Mouse (Mus musculus): ENCODE measurements at regions not wholly inside any gene's neighbourhood (a gene's known extent, or its start where the extent isn't known, plus 50 kb on each side); places are given as distances from the start of the nearest gene placed in this dataset.

DNA sequence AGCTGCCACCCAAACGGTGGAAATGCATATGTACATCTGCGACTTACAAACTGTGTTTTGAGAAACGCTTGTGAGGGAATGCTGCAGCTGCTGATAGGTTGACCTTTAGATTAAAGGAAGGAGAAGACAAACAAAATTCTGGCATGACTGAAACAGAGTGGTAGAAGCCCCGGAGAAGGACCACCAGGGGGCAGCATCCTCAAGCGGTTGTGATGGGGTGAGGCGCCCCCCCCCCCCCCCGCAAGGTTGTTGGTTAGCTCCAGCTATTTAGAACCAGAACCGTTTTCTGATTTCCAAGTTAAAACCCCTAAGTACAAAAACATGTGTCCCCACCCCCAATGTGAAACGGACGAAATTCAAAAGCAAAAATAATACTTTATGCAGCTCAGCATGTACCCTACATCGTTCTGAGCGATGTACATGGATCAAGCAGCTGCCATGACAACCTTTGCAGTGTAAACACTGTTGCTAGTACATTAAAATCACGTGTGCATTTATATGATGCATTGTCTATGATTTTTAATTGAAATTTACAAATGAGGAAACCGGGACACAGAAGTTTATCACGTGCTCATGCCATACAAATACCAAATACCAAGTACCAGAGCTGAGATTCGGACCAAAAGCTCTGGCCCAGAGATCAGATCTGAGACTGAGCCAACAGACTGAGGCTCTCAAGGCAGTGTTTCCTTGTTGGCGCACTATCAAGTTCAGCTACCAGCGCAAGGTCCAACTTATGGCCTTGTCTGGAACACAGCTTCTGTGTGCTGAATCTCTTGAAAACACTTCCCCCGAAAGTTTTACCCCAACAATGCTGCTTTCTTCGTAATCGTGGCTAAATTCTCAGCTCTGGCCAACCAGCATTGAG lies 100.0 kb upstream of the Ifngr1 start:
- no peaks in the 10 kb centered on the region for H3K36me3 ChIP-seq (ENCODE audit: control insufficient read depth, insufficient read depth, low read length)
- TF ChIP-seq POLR2A (IDR thresholded peaks at IDR 0.05; ENCODE audit: low read depth, low read length) (no peak), CTCF (IDR thresholded peaks at IDR 0.05; ENCODE audit: extremely low read depth, insufficient read length, insufficient replicate concordance, low read depth, low read length) (peak; percentile 83)
- peak overlapping the region; percentile 35; the same call in 1 of the 2 replicates for H3K27ac ChIP-seq (ENCODE audit: insufficient read depth, low read depth, low read length)
- 10% methylated on average over 21 of the region's 21 CpGs for WGBS
- peaks cover 6% of the 10 kb centered on the region; the same call in 1 of the 2 replicates for H3K4me1 ChIP-seq (ENCODE audit: control insufficient read depth, insufficient read depth, insufficient read length, low read length)
- H3K27me3 ChIP-seq (ENCODE audit: control insufficient read depth, insufficient read depth, low read length): no peaks in the 10 kb centered on the region
- H3K4me3 ChIP-seq (ENCODE audit: low read depth, low read length): no peak overlapping the region

DNA sequence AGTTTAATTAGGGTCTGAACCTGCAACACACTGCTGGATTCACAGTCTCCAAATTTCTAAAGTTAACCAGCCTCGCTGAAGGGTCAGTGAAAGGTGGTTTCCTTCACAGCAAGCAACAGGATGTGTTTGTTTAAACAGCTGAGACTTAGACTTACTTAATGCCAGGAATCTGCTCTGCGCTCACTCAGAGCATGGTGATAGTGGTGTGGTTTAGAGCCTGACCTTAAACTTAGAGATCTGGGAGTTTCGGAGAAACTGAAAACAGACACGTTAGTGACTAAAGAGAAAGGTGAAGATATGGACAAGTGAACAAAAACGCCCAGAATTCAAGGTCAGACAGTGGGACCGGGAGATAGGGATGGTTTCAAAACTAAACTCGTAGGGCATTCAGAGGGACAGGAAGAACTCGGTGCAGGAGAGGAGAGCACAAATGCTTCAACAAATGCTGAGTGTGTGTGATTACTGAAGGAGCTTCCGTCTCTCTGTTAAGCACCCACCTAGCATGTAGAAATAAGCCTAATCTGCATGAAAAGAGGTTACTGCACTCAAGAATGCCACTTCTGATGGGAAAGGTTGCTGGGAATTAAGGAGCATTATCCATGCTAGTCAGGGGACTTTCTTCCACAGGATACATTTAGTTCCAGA lies 97.2 kb upstream of the Ifngr1 start:
- WGBS: 12% methylated on average over 9 of the region's 9 CpGs
- Histone ChIP-seq H3K27ac (ENCODE audit: insufficient read depth, low read depth, low read length) (peak overlapping the region; percentile 86), H3K27me3 (ENCODE audit: control insufficient read depth, insufficient read depth, low read length) (no peaks in the 10 kb centered on the region), H3K4me3 (ENCODE audit: low read depth, low read length) (no peak overlapping the region), H3K36me3 (ENCODE audit: control insufficient read depth, insufficient read depth, low read length) (no peaks in the 10 kb centered on the region), H3K4me1 (ENCODE audit: control insufficient read depth, insufficient read depth, insufficient read length, low read length) (peaks cover 6% of the 10 kb centered on the region; the same call in 1 of the 2 replicates)
- TF ChIP-seq POLR2A (IDR thresholded peaks at IDR 0.05; ENCODE audit: low read depth, low read length): no peak
- no peak for TF ChIP-seq CTCF (IDR thresholded peaks at IDR 0.05; ENCODE audit: extremely low read depth, insufficient read length, insufficient replicate concordance, low read depth, low read length)

DNA sequence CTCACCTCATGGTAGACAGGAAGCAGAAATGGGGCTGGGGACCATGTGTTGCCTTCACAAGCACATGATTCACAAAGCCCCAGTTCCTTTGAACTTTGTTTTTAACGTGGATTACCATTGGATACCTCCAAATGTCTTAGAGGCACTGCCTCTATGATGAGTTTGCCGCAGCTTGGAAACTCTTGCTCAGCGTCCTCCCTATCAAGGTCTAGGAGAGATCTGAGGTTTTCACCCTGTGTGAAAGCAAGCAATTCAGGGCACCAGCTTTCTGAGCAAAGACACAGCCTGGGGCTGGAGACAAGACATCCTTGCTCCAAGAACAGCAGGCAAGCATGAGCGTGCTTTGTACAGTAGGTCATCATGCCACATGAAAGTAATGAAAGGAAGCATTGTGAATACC lies 93.6 kb upstream of the Ifngr1 start:
- H3K27me3 ChIP-seq (ENCODE audit: control insufficient read depth, insufficient read depth, low read length): no peaks in the 10 kb centered on the region
- no peak overlapping the region for H3K27ac ChIP-seq (ENCODE audit: insufficient read depth, low read depth, low read length)
- peaks cover 5% of the 10 kb centered on the region; the same call in 1 of the 2 replicates for H3K4me1 ChIP-seq (ENCODE audit: control insufficient read depth, insufficient read depth, insufficient read length, low read length)
- no peaks in the 10 kb centered on the region for H3K36me3 ChIP-seq (ENCODE audit: control insufficient read depth, insufficient read depth, low read length)
- no peak for TF ChIP-seq POLR2A (IDR thresholded peaks at IDR 0.05; ENCODE audit: low read depth, low read length)
- TF ChIP-seq CTCF (IDR thresholded peaks at IDR 0.05; ENCODE audit: extremely low read depth, insufficient read length, insufficient replicate concordance, low read depth, low read length): no peak
- H3K4me3 ChIP-seq (ENCODE audit: low read depth, low read length): no peak overlapping the region
- 89% methylated on average over 4 of the region's 4 CpGs for whole genome bisulfite sequencing

DNA sequence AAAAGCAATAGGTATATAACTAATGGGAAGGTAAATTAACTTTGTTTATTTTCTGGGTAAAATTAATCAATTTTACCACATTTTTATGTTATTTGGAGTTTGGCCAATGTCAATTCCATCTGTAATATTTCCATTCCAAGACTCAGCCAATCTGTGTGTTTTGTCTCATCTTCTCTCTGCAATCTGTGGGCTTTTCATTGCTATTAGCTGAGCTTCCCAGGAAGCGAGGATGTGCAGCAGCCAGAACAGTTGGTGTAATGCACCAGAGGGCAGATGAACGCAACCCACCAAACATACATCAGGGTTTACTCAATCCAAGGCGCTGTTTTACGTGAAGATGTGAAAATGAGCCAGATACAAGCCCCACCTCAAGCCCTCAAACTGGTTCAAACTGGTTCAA lies 88.9 kb upstream of the Ifngr1 start:
- no peak overlapping the region for H3K27ac ChIP-seq (ENCODE audit: insufficient read depth, low read depth, low read length)
- no peaks in the 10 kb centered on the region for H3K36me3 ChIP-seq (ENCODE audit: control insufficient read depth, insufficient read depth, low read length)
- 93% methylated on average over 4 of the region's 4 CpGs for WGBS
- no peaks in the 10 kb centered on the region for H3K27me3 ChIP-seq (ENCODE audit: control insufficient read depth, insufficient read depth, low read length)
- TF ChIP-seq CTCF (IDR thresholded peaks at IDR 0.05; ENCODE audit: extremely low read depth, insufficient read length, insufficient replicate concordance, low read depth, low read length): no peak
- no peak for TF ChIP-seq POLR2A (IDR thresholded peaks at IDR 0.05; ENCODE audit: low read depth, low read length)
- H3K4me3 ChIP-seq (ENCODE audit: low read depth, low read length): no peak overlapping the region
- peaks cover 8% of the 10 kb centered on the region; the same call in 1 of the 2 replicates for H3K4me1 ChIP-seq (ENCODE audit: control insufficient read depth, insufficient read depth, insufficient read length, low read length)

DNA sequence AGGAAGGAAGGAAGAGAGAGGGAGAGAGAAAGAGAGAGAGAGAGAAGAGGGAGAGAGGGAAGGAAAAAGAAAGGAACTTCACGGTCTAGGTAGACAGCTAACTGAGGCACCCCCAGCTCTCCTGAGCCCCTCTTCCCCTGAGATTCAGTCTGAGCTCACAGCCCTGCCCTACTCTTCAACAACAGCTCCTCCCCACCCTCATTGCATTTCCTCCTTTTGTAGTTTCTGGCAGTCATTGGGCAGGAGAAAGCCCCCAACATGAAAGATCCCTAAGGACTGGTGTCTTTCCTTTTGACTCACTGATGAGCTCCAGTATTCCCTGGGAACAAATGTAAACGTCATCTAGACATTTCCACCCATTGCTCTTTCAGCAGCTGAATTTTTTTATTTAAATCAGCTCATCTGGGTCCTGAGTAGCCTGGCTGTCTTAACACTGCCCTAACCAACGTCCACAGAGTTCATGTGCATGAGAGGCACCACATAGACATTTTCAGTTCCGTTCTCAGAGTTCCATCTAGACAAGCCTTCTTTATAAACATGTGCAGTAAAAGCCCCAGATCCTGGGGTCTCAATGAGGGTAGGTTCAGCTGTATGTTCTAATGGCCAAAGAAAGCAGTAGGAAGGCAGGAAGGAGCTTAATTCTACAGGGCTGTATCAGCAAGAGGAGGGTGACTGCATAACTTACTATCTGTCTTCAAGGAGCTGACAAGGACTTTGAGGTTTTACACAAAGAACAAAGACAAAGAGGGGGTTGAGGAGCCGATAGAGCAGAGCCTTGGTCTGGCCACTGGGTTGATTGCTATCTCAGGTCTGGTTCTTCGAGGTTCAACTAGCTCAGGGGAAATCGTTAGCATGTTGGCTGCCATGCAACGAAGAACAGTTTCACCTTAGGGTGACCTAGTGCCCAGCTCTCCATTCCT lies 87.6 kb upstream of the Ifngr1 start:
- no peaks in the 10 kb centered on the region for H3K27me3 ChIP-seq (ENCODE audit: control insufficient read depth, insufficient read depth, low read length)
- H3K36me3 ChIP-seq (ENCODE audit: control insufficient read depth, insufficient read depth, low read length): no peaks in the 10 kb centered on the region
- 59% methylated on average over 8 of the region's 8 CpGs for WGBS
- TF ChIP-seq CTCF (IDR thresholded peaks at IDR 0.05; ENCODE audit: extremely low read depth, insufficient read length, insufficient replicate concordance, low read depth, low read length): no peak
- no peak for TF ChIP-seq POLR2A (IDR thresholded peaks at IDR 0.05; ENCODE audit: low read depth, low read length)
- H3K4me3 ChIP-seq (ENCODE audit: low read depth, low read length): no peak overlapping the region
- peak overlapping the region; percentile 51 for H3K27ac ChIP-seq (ENCODE audit: insufficient read depth, low read depth, low read length)
- H3K4me1 ChIP-seq (ENCODE audit: control insufficient read depth, insufficient read depth, insufficient read length, low read length): peaks cover 9% of the 10 kb centered on the region; the same call in 1 of the 2 replicates

DNA sequence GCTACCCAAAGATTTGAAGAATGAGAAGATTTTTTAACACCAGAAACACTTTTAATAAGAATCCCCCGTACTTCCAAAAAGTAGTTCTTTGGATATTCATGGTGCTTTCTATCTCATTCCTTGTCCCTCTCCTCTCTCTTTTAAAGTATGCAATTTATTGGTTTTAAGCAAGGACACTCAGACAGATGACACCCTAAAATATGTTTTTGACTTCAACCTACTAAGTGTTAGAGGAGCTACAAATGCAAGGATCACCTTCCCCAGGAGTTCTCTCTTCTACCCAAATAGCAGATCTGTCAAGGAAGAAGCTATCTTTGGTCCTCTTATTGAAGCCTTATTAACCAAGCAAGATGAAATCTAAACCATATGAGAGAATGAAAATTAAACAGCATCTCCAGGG lies 86.6 kb upstream of the Ifngr1 start:
- Histone ChIP-seq H3K4me1 (ENCODE audit: control insufficient read depth, insufficient read depth, insufficient read length, low read length) (peaks cover 9% of the 10 kb centered on the region; the same call in 1 of the 2 replicates), H3K27ac (ENCODE audit: insufficient read depth, low read depth, low read length) (no peak overlapping the region), H3K36me3 (ENCODE audit: control insufficient read depth, insufficient read depth, low read length) (no peaks in the 10 kb centered on the region), H3K27me3 (ENCODE audit: control insufficient read depth, insufficient read depth, low read length) (no peaks in the 10 kb centered on the region), H3K4me3 (ENCODE audit: low read depth, low read length) (no peak overlapping the region)
- TF ChIP-seq POLR2A (IDR thresholded peaks at IDR 0.05; ENCODE audit: low read depth, low read length) (no peak), CTCF (IDR thresholded peaks at IDR 0.05; ENCODE audit: extremely low read depth, insufficient read length, insufficient replicate concordance, low read depth, low read length) (no peak)
- WGBS: 87% methylated on average over 1 of the region's 1 CpGs

Data from small intestine, adult 2 months (tissue).